Mouse (Mus musculus) intestine, embryonic 14.5 days (tissue): Measurements from ENCODE around the gene Cd47. TPM values are rescaled to one million over a fixed set of nuclear protein-coding genes. Genes with fewer than 3 reads are reported as not detected.

Source experiments
- ATAC-seq: fragments of 200-750 bp; cut with Nextera tagmentation; replicated peaks from 2 replicates; pipeline ENCODE4 v1.8.0; 2017; ENCODE audit warnings: low read depth, moderate number of reproducible peaks, moderate TSS enrichment, moderate library complexity; ENCODE audit not compliant: low FRiP score, low TSS enrichment
- DNase-seq: peaks from one replicate; pipeline ENCODE4 v3.0.0-alpha.2; 2018; ENCODE audit warnings: low spot score
- H3K27ac ChIP-seq: fragments of 300-500 bp; sonication (generic); 2 replicates; pipeline ENCODE4 v1.5.1; 2014; ENCODE audit warnings: low read depth, mild to moderate bottlenecking, control low read depth
- H3K27me3 ChIP-seq: fragments of 300-500 bp; sonication (generic); replicated peaks from 2 replicates; pipeline ENCODE4 v1.6.1; 2014; ENCODE audit warnings: low read length, control low read depth; ENCODE audit not compliant: control insufficient read depth, insufficient read depth
- H3K36me3 ChIP-seq: fragments of 300-500 bp; sonication (generic); 2 replicates; pipeline ENCODE4 v1.6.1; 2014; ENCODE audit warnings: low read length, control low read depth; ENCODE audit not compliant: control insufficient read depth, insufficient read depth
- H3K4me1 ChIP-seq: fragments of 300-500 bp; sonication (generic); replicated peaks from 2 replicates; pipeline ENCODE4 v1.6.1; 2014; ENCODE audit warnings: low read length, control low read depth, mixed read lengths; ENCODE audit not compliant: control insufficient read depth, insufficient read depth
- H3K4me2 ChIP-seq: fragments of 300-500 bp; sonication (generic); 2 replicates; pipeline ENCODE4 v1.6.1; 2014; ENCODE audit warnings: low read length
- H3K4me3 ChIP-seq: fragments of 300-500 bp; sonication (generic); 2 replicates; pipeline ENCODE4 v1.5.1; 2014; ENCODE audit warnings: low read depth, low read length, control low read depth, mixed read lengths
- H3K9ac ChIP-seq: fragments of 300-500 bp; sonication (generic); 2 replicates; pipeline ENCODE4 v1.6.1; 2014; ENCODE audit warnings: mild to moderate bottlenecking, low read length
- H3K9me3 ChIP-seq: fragments of 300-500 bp; sonication (generic); 2 replicates; pipeline ENCODE4 v1.6.1; 2016; ENCODE audit warnings: low read length, control low read depth; ENCODE audit not compliant: control insufficient read depth
- WGBS: fragments of 180-500 bp; shearing (Covaris S2); extraction: QIAGEN DNeasy Blood & Tissue Kit; methylation state at CpG from one replicate; pipeline ENCODE4 v1.1.7; 2014; 5-methylcytosine and 5-hydroxymethylcytosine counted together
- polyA plus RNA-seq: library from polyadenylated mRNA; unstranded; fragments of >200 nt; fragmentation: Nextera tagmentation; extraction: Ambion mirVana; gene quantifications from 2 replicates; pipeline ENCODE4 v1.2.1, GENCODE M21; 2014

The Cd47 gene
- polyA plus RNA-seq, 1 experiment from 2014 or later: 74.7 TPM

DNA sequence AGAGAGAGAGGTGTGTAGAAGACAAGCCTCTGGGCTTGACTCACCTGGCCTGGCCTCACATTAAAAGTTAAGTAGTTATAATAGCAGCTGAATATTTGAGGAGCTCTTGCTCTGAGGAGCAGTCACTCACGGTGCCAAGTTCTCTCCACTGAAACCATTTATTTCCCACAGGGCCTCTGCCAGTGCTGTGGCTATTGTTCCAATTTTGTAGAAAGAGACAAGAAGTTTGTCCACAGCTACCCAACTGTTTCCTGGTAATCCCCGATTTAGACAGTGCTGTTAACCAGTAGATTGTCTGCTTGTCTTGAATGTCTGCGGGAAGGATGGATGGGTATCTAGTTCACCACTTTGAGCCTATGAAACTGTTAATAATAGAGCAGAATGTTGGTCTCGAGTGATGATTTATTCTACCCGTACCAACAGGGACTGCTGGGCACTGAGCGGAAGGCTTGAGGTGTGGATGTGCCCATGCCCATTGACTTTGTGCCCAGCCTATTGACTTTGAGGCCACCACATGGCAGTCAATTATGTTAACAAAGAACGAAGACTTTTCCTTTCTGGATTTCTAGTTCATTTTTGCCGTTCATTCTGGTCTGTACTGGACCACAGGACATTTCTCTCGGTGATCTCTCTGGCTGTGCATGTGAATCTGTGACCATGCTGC is 86.2 kb downstream of the Cd47 start:
- WGBS: 92% methylated on average over 9 of the region's 9 CpGs
- ATAC-seq (no peak), DNase-seq (no peak)
- Histone ChIP-seq H3K4me2 (no peak overlapping the region), H3K27ac (no peak overlapping the region), H3K4me1 (no peaks in the 10 kb centered on the region), H3K4me3 (no peak overlapping the region), H3K36me3 (peaks cover 11% of the 10 kb centered on the region), H3K9ac (no peak overlapping the region), H3K9me3 (no peaks in the 10 kb centered on the region), H3K27me3 (no peaks in the 10 kb centered on the region)

DNA sequence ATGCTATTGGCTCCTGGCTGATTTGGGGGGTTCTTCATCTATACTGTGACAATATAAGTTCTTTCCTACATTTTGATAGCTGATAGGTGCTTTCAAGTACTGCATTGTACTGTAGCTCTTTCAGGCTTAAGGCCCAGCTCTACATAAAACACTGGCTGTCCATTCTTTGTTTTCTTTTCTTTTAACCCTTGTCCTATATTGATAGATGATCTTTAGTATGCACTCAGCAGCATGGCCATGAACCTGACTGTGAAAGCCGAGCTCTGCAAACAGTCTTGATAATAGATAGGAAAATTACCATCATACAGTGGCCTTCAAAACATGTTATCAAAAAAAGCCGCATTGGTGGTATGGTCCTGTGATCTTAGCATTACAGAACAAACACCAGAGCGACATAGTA is 87.0 kb downstream of the Cd47 start:
- DNase-seq (no peak), ATAC-seq (no peak)
- H3K9ac ChIP-seq: no peak overlapping the region
- H3K36me3 ChIP-seq: peaks cover 11% of the 10 kb centered on the region
- H3K27me3 ChIP-seq: no peaks in the 10 kb centered on the region
- H3K9me3 ChIP-seq: no peaks in the 10 kb centered on the region
- H3K27ac ChIP-seq: no peak overlapping the region
- no peak overlapping the region for H3K4me2 ChIP-seq
- no peak overlapping the region for H3K4me3 ChIP-seq
- H3K4me1 ChIP-seq: no peaks in the 10 kb centered on the region
- 75% methylated on average over 3 of the region's 3 CpGs for WGBS

DNA sequence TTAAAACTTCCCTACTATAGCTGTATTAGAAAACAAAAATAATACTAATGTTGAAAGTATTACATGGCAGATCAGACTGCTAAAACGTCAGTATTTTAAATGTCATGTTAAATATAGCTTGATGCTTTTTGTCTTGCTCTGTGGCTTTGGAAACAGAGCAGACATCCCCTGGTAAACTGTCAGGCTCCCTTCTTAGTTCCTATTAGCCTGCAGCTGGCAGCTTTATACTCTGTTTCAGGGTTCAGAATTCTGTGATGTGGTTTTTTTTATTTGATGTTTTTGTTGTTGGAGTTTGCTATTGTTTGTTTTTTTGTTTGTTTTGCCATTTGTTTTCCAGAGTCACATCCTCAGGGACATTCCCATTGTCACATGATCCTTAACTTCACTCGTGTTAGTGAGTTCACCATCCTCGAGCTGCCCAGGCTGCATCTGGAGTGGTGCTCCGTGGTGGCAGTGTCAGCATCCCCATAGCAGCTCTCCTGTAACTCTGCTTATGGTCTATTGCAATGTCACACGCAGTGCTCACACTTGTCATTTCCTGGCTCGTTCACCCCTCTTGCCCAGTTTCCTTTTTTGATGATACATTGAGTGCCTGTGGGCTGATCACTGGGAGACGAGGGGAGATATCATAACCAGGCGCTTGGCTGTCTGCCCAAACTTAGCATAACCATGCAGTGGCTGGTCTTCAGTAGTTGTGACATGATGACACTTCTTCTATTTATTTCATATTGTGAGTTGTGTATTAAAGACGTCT is 87.7 kb downstream of the Cd47 start:
- DNase-seq (no peak), ATAC-seq (no peak)
- Histone ChIP-seq H3K4me2 (no peak overlapping the region), H3K4me1 (no peaks in the 10 kb centered on the region), H3K4me3 (no peak overlapping the region), H3K27me3 (no peaks in the 10 kb centered on the region), H3K9me3 (no peaks in the 10 kb centered on the region), H3K9ac (no peak overlapping the region), H3K36me3 (peaks cover 11% of the 10 kb centered on the region), H3K27ac (no peak overlapping the region)
- 62% methylated on average over 9 of the region's 9 CpGs for WGBS

DNA sequence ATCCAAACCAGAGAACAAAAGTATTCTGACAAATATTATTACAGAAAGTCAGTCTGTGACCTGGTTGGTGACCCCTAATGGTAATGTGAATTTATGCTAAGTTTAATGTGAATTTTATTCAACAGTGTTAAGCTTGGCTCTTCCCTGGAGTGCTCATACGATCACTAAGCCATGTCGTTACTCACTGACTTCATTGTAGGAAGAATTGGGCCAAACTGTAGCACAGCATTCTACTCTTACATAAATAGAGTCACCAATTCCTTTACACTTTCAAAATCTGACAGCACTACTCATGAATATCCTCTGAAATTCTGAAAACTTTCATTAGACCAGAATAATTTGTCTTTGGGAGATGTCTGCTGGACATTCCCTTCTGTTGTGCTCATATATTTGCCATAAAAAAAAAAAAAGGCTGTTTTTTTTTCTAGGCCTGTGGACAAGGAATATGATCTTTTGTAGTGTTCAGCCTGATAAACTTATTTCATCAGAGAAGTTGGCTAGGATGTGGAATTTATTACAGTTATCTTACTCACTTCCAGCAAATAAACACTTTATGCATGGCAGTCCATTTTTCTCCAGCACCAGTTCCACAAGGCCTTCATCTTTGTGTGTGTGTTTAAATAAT is 88.8 kb downstream of the Cd47 start:
- no peak overlapping the region for H3K27ac ChIP-seq
- H3K4me3 ChIP-seq: no peak overlapping the region
- H3K4me2 ChIP-seq: no peak overlapping the region
- no peaks in the 10 kb centered on the region for H3K27me3 ChIP-seq
- peaks cover 11% of the 10 kb centered on the region for H3K36me3 ChIP-seq
- ATAC-seq: no peak
- H3K4me1 ChIP-seq: no peaks in the 10 kb centered on the region
- H3K9ac ChIP-seq: no peak overlapping the region
- no peaks in the 10 kb centered on the region for H3K9me3 ChIP-seq
- no peak for DNase-seq
- WGBS: 81% methylated on average over 2 of the region's 2 CpGs

DNA sequence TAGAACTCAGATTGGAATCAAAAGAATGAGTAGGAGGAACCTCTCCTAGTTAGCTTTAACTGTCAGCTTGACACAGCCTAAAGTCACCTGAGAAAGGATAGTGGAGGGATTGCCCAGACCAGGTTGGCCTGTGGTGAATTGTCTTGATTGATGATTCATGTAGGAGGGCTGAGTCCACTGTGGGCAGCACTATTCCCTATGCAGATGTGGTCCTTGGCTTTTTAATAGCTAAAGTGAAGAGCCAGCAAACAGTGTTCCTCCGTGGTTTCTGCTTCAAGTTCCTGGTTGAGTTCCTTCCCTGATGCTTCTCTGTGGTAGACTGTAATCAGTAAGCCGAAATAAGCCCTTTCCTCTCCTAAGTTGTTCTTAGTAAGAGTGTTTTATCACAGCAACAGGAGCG is 91.9 kb downstream of the Cd47 start:
- H3K27ac ChIP-seq: no peak overlapping the region
- no peak overlapping the region for H3K4me3 ChIP-seq
- no peak overlapping the region for H3K4me2 ChIP-seq
- H3K4me1 ChIP-seq: no peaks in the 10 kb centered on the region
- H3K36me3 ChIP-seq: 0 out of 2 replicates have a peak, but pooled peaks cover 8% of the 10 kb centered on the region
- 91% methylated on average over 3 of the region's 3 CpGs for WGBS
- H3K27me3 ChIP-seq: no peaks in the 10 kb centered on the region
- no peak overlapping the region for H3K9ac ChIP-seq
- no peaks in the 10 kb centered on the region for H3K9me3 ChIP-seq
- DNase-seq: no peak
- no peak for ATAC-seq

DNA sequence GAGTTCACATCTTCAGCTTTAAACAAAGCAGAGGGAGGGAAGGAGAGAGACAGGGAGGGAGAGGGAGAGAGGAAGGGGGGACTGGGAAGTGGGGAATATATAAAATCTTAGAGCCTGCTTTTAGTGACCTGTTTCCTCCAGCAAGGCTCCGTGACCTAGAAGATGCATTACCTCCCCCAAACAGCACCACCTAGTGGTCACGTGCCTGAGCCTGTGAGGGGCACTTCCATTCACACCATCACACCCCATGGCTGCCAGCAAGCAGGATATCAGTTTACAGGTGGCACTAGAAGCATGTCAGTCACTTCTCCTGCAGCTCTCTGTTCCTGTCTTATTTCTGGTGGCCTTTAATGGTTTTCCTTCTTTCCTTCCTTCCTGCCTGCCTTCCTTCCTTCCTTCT is 92.6 kb downstream of the Cd47 start:
- Histone ChIP-seq H3K27ac (no peak overlapping the region), H3K4me1 (no peaks in the 10 kb centered on the region), H3K9ac (no peak overlapping the region), H3K27me3 (no peaks in the 10 kb centered on the region), H3K4me3 (no peak overlapping the region), H3K9me3 (no peaks in the 10 kb centered on the region), H3K36me3 (0 out of 2 replicates have a peak, but pooled peaks cover 8% of the 10 kb centered on the region), H3K4me2 (no peak overlapping the region)
- DNase-seq: no peak
- 67% methylated on average over 2 of the region's 2 CpGs for WGBS
- no peak for ATAC-seq

DNA sequence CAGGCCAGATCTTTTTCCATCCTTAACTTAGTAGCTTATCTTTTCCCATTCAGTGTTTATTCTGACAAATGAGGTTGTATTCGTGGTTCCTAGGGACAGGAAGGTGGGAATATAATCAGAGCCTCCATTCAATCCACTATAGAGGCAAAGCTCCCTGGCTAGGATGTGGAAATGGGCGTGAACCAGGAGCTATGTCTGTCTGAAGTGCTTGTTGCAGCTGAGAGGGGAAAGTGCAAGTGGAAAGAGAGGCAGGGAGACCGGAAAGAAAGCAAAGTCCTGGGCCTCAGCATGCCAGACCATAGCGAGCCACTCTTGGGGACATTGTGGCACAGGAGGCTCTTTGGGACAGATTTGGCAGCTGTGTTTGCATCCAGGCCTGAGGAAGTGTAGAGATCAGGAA is 94.3 kb downstream of the Cd47 start:
- no peak for DNase-seq
- Histone ChIP-seq H3K36me3 (peaks cover 14% of the 10 kb centered on the region; the same call in 1 of the 2 replicates), H3K27ac (no peak overlapping the region), H3K27me3 (no peaks in the 10 kb centered on the region), H3K4me3 (no peak overlapping the region), H3K4me2 (no peak overlapping the region), H3K9me3 (no peaks in the 10 kb centered on the region), H3K9ac (no peak overlapping the region), H3K4me1 (no peaks in the 10 kb centered on the region)
- 51% methylated on average over 4 of the region's 4 CpGs for WGBS
- ATAC-seq: no peak

DNA sequence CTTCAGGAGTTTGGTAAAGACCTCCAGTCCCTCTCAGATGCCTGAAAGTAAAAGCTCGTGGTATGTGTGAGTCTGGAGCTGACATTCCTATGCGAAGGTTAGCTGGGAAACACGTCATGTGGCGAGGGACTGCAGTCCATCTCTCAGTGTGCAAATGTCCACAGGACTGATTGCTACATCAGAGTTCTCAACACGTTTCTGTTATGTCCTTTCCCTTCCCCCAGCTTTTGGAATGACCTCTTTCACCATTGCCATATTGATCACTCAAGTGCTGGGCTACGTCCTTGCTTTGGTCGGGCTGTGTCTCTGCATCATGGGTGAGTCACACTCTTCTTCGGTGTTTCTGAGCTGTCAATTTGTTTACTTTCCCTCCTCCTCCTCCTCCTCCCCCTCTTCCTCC is 95.8 kb downstream of the Cd47 start:
- WGBS: 66% methylated on average over 8 of the region's 8 CpGs
- no peak overlapping the region for H3K9ac ChIP-seq
- ATAC-seq: no peak

More for the DNA sequence above, 95.8 kb downstream of the Cd47 start:
- Histone ChIP-seq H3K4me1 (no peaks in the 10 kb centered on the region), H3K27me3 (no peaks in the 10 kb centered on the region), H3K36me3 (peaks cover 14% of the 10 kb centered on the region; the same call in 1 of the 2 replicates), H3K4me2 (no peak overlapping the region), H3K4me3 (no peak overlapping the region), H3K27ac (no peak overlapping the region), H3K9me3 (no peaks in the 10 kb centered on the region)
- DNase-seq: no peak
